Comparison of ENCODE assay signal across 8 mouse cellular contexts in genomic region chr11:102316572-102317297, GRCm38 (mm10). TPM values are rescaled to one million over a fixed set of nuclear protein-coding genes. Genes with fewer than 3 reads are reported as not detected.
A peak's percentile ranks its signal among the peaks of the same experiment; 100 is the strongest.
DNase-seq lines count a peak whose midpoint lies in the region; ATAC-seq and TF ChIP-seq lines count a peak whose summit lies in the region.

No protein-coding gene starts in this region.

- peak overlapping the region; percentile 99 for H3K9ac ChIP-seq in MEL (ENCODE audit: control insufficient read depth, low read depth, low read length, poor library complexity, severe bottlenecking)

- TF ChIP-seq POLR2A in MEL (IDR thresholded peaks at IDR 0.05; ENCODE audit: control insufficient read depth in 1 of 2, insufficient read depth in 1 of 2, low read depth in 1 of 2, low read length in 2 of 2, poor library complexity in 1 of 2): peak; percentile 45 to 79

- DNase-seq in MEL (ENCODE audit: low read depth, low spot score): peak; percentile 94
- DNase-seq in cerebellum, adult 9-10 months: peak; percentile 89
- peak; percentile 85 for DNase-seq in hindbrain, embryonic 10.5 days (ENCODE audit: low spot score)
- peak; percentile 71 to 78 for DNase-seq in layer of hippocampus, postnatal 25 days (ENCODE audit: extremely low spot score in 1 of 2, low spot score in 1 of 2)
- DNase-seq in lung, postnatal 14 days: peak; percentile 92
- peak; percentile 91 for DNase-seq in ovary, postnatal 36 days (ENCODE audit: low spot score)
- DNase-seq in thymus, postnatal 10 days (ENCODE audit: low spot score in 2 of 2): peak; percentile 92

- TF ChIP-seq CTCF in MEL (IDR thresholded peaks at IDR 0.05 in 2 of 3, conservative IDR thresholded peaks at IDR 0.05 in 1 of 3; ENCODE audit: control insufficient read depth in 1 of 3, insufficient read depth in 1 of 3, low read depth in 2 of 3, low read length in 3 of 3, poor library complexity in 1 of 3, severe bottlenecking in 1 of 3): no peak; a peak in 1 of 6 replicates

- peaks cover 4 to 16% of the 10 kb centered on the region in 2 experiments; a peak in 3 of 4 replicates for H3K36me3 ChIP-seq in MEL (ENCODE audit: control insufficient read depth in 1 of 2, insufficient read depth in 2 of 2, low read length in 2 of 2)
- peaks cover 41% of the 10 kb centered on the region for H3K36me3 ChIP-seq in hindbrain, embryonic 10.5 days

- H3K27me3 ChIP-seq in MEL (ENCODE audit: control insufficient read depth in 1 of 2, insufficient read depth in 2 of 2, low read length in 2 of 2): no peaks in the 10 kb centered on the region
- H3K27me3 ChIP-seq in hindbrain, embryonic 10.5 days (ENCODE audit: insufficient read depth, poor library complexity, severe bottlenecking): no peaks in the 10 kb centered on the region

- TF ChIP-seq EP300 in MEL (IDR thresholded peaks at IDR 0.05; ENCODE audit: low read depth in 1 of 2, low read length in 2 of 2): no peak; a peak in 1 of 4 replicates

- peak overlapping the region; percentile 95 to 97 for H3K4me3 ChIP-seq in MEL (ENCODE audit: control insufficient read depth in 1 of 2, insufficient read depth in 1 of 2, low read depth in 2 of 2, low read length in 2 of 2)
- H3K4me3 ChIP-seq in hindbrain, embryonic 10.5 days: peak overlapping the region; percentile 100

- H3K4me1 ChIP-seq in MEL (ENCODE audit: control insufficient read depth in 1 of 2, insufficient read depth in 2 of 2, low read length in 2 of 2): peaks cover 4 to 18% of the 10 kb centered on the region in 2 experiments
- H3K4me1 ChIP-seq in hindbrain, embryonic 10.5 days (replicated peaks): peaks cover 44% of the 10 kb centered on the region

- no peak for TF ChIP-seq RAD21 in MEL (IDR thresholded peaks at IDR 0.05; ENCODE audit: low read depth, low read length)

- H3K27ac ChIP-seq in MEL (ENCODE audit: control insufficient read depth, low read depth, low read length): peak overlapping the region; percentile 91
- H3K27ac ChIP-seq in hindbrain, embryonic 10.5 days: peak overlapping the region; percentile 100

- WGBS in hindbrain, embryonic 10.5 days: under 1% methylated on average over 72 of the region's 80 CpGs

- peaks cover 59% of the 10 kb centered on the region for H3K79me2 ChIP-seq in MEL (ENCODE audit: control insufficient read depth, insufficient read depth, low read length, poor library complexity)

- peak; percentile 18; the same call in 1 of the 2 replicates for ATAC-seq in frontal cortex, adult (ENCODE audit: low TSS enrichment)

- no peaks in the 10 kb centered on the region for H3K9me3 ChIP-seq in MEL (replicated peaks; ENCODE audit: insufficient read depth, low read length)
- H3K9me3 ChIP-seq in hindbrain, embryonic 10.5 days: no peaks in the 10 kb centered on the region

TF ChIP-seq in MEL, 35 proteins besides CTCF, POLR2A, EP300 and RAD21 (continues in another document):
- peak; percentile 22; the same call in 1 of the 2 replicates for TF ChIP-seq POLR2AphosphoS2 (IDR thresholded peaks at IDR 0.05; ENCODE audit: low read length)
- TF ChIP-seq GABPA (IDR thresholded peaks at IDR 0.05; ENCODE audit: low read depth, low read length): no peak
- peak; percentile 26; the same call in 1 of the 2 replicates for TF ChIP-seq CHD2 (IDR thresholded peaks at IDR 0.05; ENCODE audit: low read length)
- peak; percentile 50; the same call in 1 of the 2 replicates for TF ChIP-seq ELF1 (IDR thresholded peaks at IDR 0.05; ENCODE audit: low read depth, low read length)
- peak; percentile 95 for TF ChIP-seq ZMIZ1 (IDR thresholded peaks at IDR 0.05; ENCODE audit: low read depth, low read length)
- peak; percentile 56; the same call in 1 of the 2 replicates for TF ChIP-seq NRF1 (IDR thresholded peaks at IDR 0.05; ENCODE audit: insufficient read depth, low read depth, low read length, poor library complexity, severe bottlenecking)
- TF ChIP-seq MAZ (IDR thresholded peaks at IDR 0.05; ENCODE audit: low read depth, low read length): peak; percentile 99
- TF ChIP-seq SMC3 (IDR thresholded peaks at IDR 0.05; ENCODE audit: low read depth, low read length): no peak
- TF ChIP-seq POLR2AphosphoS5 (IDR thresholded peaks at IDR 0.05; ENCODE audit: borderline replicate concordance, low read depth, low read length): no peak
- peak; percentile 63; the same call in 1 of the 2 replicates for TF ChIP-seq ZKSCAN1 (IDR thresholded peaks at IDR 0.05; ENCODE audit: low read depth, low read length)
- TF ChIP-seq NELFE (IDR thresholded peaks at IDR 0.05; ENCODE audit: low read depth, low read length): peak; percentile 89
- 0 out of 2 replicates have a peak, but pooled peaks have one; percentile 18 for TF ChIP-seq RCOR1 (IDR thresholded peaks at IDR 0.05; ENCODE audit: low read depth, low read length)
- peak; percentile 88 for TF ChIP-seq MAX (IDR thresholded peaks at IDR 0.05; ENCODE audit: low read length)
- peak; percentile 91 for TF ChIP-seq MYC (IDR thresholded peaks at IDR 0.05; ENCODE audit: low read depth, low read length)
- peak; percentile 87 for TF ChIP-seq UBTF (IDR thresholded peaks at IDR 0.05; ENCODE audit: borderline replicate concordance, insufficient read depth, low read depth, low read length)
- TF ChIP-seq USF1 (IDR thresholded peaks at IDR 0.05; ENCODE audit: low read depth, low read length): peak; percentile 7; the same call in 1 of the 2 replicates
- TF ChIP-seq MYB (IDR thresholded peaks at IDR 0.05; ENCODE audit: low read depth, low read length): no peak
- TF ChIP-seq ZC3H11A (IDR thresholded peaks at IDR 0.05; ENCODE audit: low read depth, low read length): no peak
- no peak for TF ChIP-seq TAL1 (IDR thresholded peaks at IDR 0.05; ENCODE audit: low read length)
- TF ChIP-seq MEF2A (IDR thresholded peaks at IDR 0.05; ENCODE audit: extremely low read depth, insufficient replicate concordance, low read depth, low read length, poor library complexity, severe bottlenecking): no peak
- peak; percentile 32; the same call in 1 of the 2 replicates for TF ChIP-seq ETS1 (IDR thresholded peaks at IDR 0.05; ENCODE audit: low read depth, low read length)
- 0 out of 2 replicates have a peak, but pooled peaks have one; percentile 26 for TF ChIP-seq BHLHE40 (IDR thresholded peaks at IDR 0.05; ENCODE audit: borderline replicate concordance, low read depth, low read length)
- TF ChIP-seq ZNF384 (IDR thresholded peaks at IDR 0.05; ENCODE audit: low read depth, low read length): peak; percentile 99
- TF ChIP-seq USF2 (IDR thresholded peaks at IDR 0.05; ENCODE audit: borderline replicate concordance in 1 of 2, insufficient read depth in 1 of 2, low read depth in 1 of 2, low read length in 2 of 2): no peak
- TF ChIP-seq MAFK (IDR thresholded peaks at IDR 0.05; ENCODE audit: borderline replicate concordance, low read depth, low read length): no peak
- peak; percentile 92 for TF ChIP-seq MXI1 (IDR thresholded peaks at IDR 0.05; ENCODE audit: low read depth, low read length)
- no peak for TF ChIP-seq KAT2A (conservative IDR thresholded peaks at IDR 0.05; ENCODE audit: low read depth, low read length)
- TF ChIP-seq E2F4 (IDR thresholded peaks at IDR 0.05; ENCODE audit: borderline replicate concordance, low read depth, low read length): peak; percentile 66; the same call in 1 of the 2 replicates
- TF ChIP-seq SIN3A (IDR thresholded peaks at IDR 0.05; ENCODE audit: low read length): peak; percentile 91
- TF ChIP-seq HCFC1 (IDR thresholded peaks at IDR 0.05; ENCODE audit: low read depth, low read length): peak; percentile 75
- no peak for TF ChIP-seq GATA1 (IDR thresholded peaks at IDR 0.05; ENCODE audit: low read depth, low read length)
- TF ChIP-seq TCF12 (IDR thresholded peaks at IDR 0.05; ENCODE audit: low read depth, low read length): peak; percentile 72
- no peak for TF ChIP-seq JUND (IDR thresholded peaks at IDR 0.05; ENCODE audit: low read depth, low read length)
- TF ChIP-seq CHD1 (IDR thresholded peaks at IDR 0.05; ENCODE audit: low read depth, low read length): peak; percentile 55; the same call in 1 of the 2 replicates

RNA-seq across cellular contexts. Expression of gene Ubtf, which starts 2.8 kb away (rescaled TPM):
- total RNA-seq in MEL (2012; rRNA removed): 151 and 189 TPM in 2 replicates
- polyA plus RNA-seq in MEL (2012; ENCODE audit: insufficient read depth in 1 of 2, insufficient read length in 2 of 2, low read depth in 1 of 2, low replicate concordance in 2 of 2, missing spikeins in 1 of 2): 100 to 1,000 TPM in 1 of 2 experiments, 10 to 100 TPM in 1; 76.5 to 145 TPM
- 82.6 and 91.7 TPM in 2 replicates for polyA plus RNA-seq in hindbrain, embryonic 10.5 days (2016; fragmentation: Nextera tagmentation; extraction: Ambion mirVana)
- total RNA-seq in layer of hippocampus, postnatal 25 days (2021): 100 to 1,000 TPM; 123 to 134 TPM

RNA-seq across cellular contexts. Expression of gene Atxn7l3, which starts 20.3 kb away (rescaled TPM):
- total RNA-seq in MEL (2012; rRNA removed): 40.5 and 46.7 TPM in 2 replicates
- 10 to 100 TPM; 39.4 to 53.0 TPM for polyA plus RNA-seq in MEL (2012; ENCODE audit: insufficient read depth in 1 of 2, insufficient read length in 2 of 2, low read depth in 1 of 2, low replicate concordance in 2 of 2, missing spikeins in 1 of 2)
- 16.8 and 18.7 TPM in 2 replicates for polyA plus RNA-seq in hindbrain, embryonic 10.5 days (2016; fragmentation: Nextera tagmentation; extraction: Ambion mirVana)
- total RNA-seq in layer of hippocampus, postnatal 25 days (2021): 100 to 1,000 TPM; 166 to 174 TPM

RNA-seq across cellular contexts. Expression of gene Tmub2, which starts 32.0 kb away (rescaled TPM):
- 27.0 and 29.3 TPM in 2 replicates for total RNA-seq in MEL (2012; rRNA removed)
- polyA plus RNA-seq in MEL (2012; ENCODE audit: insufficient read depth in 1 of 2, insufficient read length in 2 of 2, low read depth in 1 of 2, low replicate concordance in 2 of 2, missing spikeins in 1 of 2): 10 to 100 TPM in 1 of 2 experiments, not detected in 1; 40.5 TPM
- polyA plus RNA-seq in hindbrain, embryonic 10.5 days (2016; fragmentation: Nextera tagmentation; extraction: Ambion mirVana): 52.3 and 69.6 TPM in 2 replicates
- total RNA-seq in layer of hippocampus, postnatal 25 days (2021): 10 to 100 TPM; 64.7 to 71.7 TPM

RNA-seq across cellular contexts. Expression of gene Asb16, which starts 48.2 kb away (rescaled TPM):
- total RNA-seq in MEL (2012; rRNA removed): 3.9 and 4.4 TPM in 2 replicates
- 1 to 10 TPM in 1 of 2 experiments, not detected in 1; 8.5 TPM for polyA plus RNA-seq in MEL (2012; ENCODE audit: insufficient read depth in 1 of 2, insufficient read length in 2 of 2, low read depth in 1 of 2, low replicate concordance in 2 of 2, missing spikeins in 1 of 2)
- polyA plus RNA-seq in hindbrain, embryonic 10.5 days (2016; fragmentation: Nextera tagmentation; extraction: Ambion mirVana): 0.08 TPM in 1 of 2 replicates, not detected in the other
- total RNA-seq in layer of hippocampus, postnatal 25 days (2021): 1 to 10 TPM in 1 of 2 experiments, under 1 TPM in 1; 0.70 to 1.1 TPM

RNA-seq across cellular contexts. Expression of gene Slc4a1, which starts 49.3 kb away (rescaled TPM):
- total RNA-seq in MEL (2012; rRNA removed): 0.23 and 0.36 TPM in 2 replicates
- under 1 TPM in 1 of 2 experiments, not detected in 1; 0.35 TPM for polyA plus RNA-seq in MEL (2012; ENCODE audit: insufficient read depth in 1 of 2, insufficient read length in 2 of 2, low read depth in 1 of 2, low replicate concordance in 2 of 2, missing spikeins in 1 of 2)
- polyA plus RNA-seq in hindbrain, embryonic 10.5 days (2016; fragmentation: Nextera tagmentation; extraction: Ambion mirVana): 35.8 and 38.0 TPM in 2 replicates
- total RNA-seq in layer of hippocampus, postnatal 25 days (2021): under 1 TPM; 0.31 to 0.81 TPM

Comparison
In these comparisons a context has a peak if more than half of its experiments do, and no peak if none do; other contexts are left out.
1. Peak in every context shown above with its lines: DNase-seq, ATAC-seq, H3K4me3 ChIP-seq and H3K27ac ChIP-seq.